Mouse (Mus musculus) forebrain, embryonic 14.5 days (tissue): ENCODE measurements around the gene Ppm1l. TPM values are rescaled to one million over a fixed set of nuclear protein-coding genes. Genes with fewer than 3 reads are reported as not detected.

Source experiments
- ATAC-seq: fragments of 200-750 bp; cut with Nextera tagmentation; 2 replicates; pipeline ENCODE4 v1.8.0; 2017; ENCODE audit warnings: mild to moderate bottlenecking, moderate library complexity
- DNase-seq: peaks from one replicate; pipeline ENCODE4 v3.0.0-alpha.2; 2015; ENCODE audit warnings: low spot score
- H3K27ac ChIP-seq: fragments of 300-500 bp; sonication (generic); 2 replicates; pipeline ENCODE4 v1.5.1; 2014; ENCODE audit warnings: low read depth, mild to moderate bottlenecking, control low read depth, low read length, moderate library complexity
- H3K27me3 ChIP-seq: fragments of 300-500 bp; sonication (generic); replicated peaks from 2 replicates; pipeline ENCODE4 v1.6.1; 2014; ENCODE audit warnings: low read length, control low read depth, mixed read lengths; ENCODE audit not compliant: control insufficient read depth, insufficient read depth
- H3K36me3 ChIP-seq: fragments of 300-500 bp; sonication (generic); 2 replicates; pipeline ENCODE4 v1.6.1; 2014; ENCODE audit warnings: low read length, control low read depth; ENCODE audit not compliant: control insufficient read depth, insufficient read depth
- H3K4me1 ChIP-seq: fragments of 300-500 bp; sonication (generic); 2 replicates; pipeline ENCODE4 v1.6.1; 2014; ENCODE audit warnings: antibody characterized with exemption, low read length, control low read depth; ENCODE audit not compliant: control insufficient read depth, insufficient read depth
- H3K4me2 ChIP-seq: fragments of 300-500 bp; sonication (generic); 2 replicates; pipeline ENCODE4 v1.6.1; 2014; ENCODE audit warnings: mild to moderate bottlenecking, control low read depth, low read length
- H3K4me3 ChIP-seq: fragments of 300-500 bp; sonication (generic); 2 replicates; pipeline ENCODE4 v1.5.1; 2014; ENCODE audit warnings: low read depth, low read length, control low read depth
- H3K9ac ChIP-seq: fragments of 300-500 bp; sonication (generic); 2 replicates; pipeline ENCODE4 v1.6.1; 2014; ENCODE audit warnings: mild to moderate bottlenecking, low read length, control low read depth, moderate library complexity
- H3K9me3 ChIP-seq: fragments of 300-500 bp; sonication (generic); replicated peaks from 2 replicates; pipeline ENCODE4 v1.6.1; 2016; ENCODE audit warnings: low read length, control low read depth, mixed read lengths; ENCODE audit not compliant: control insufficient read depth
- WGBS: fragments of 180-500 bp; shearing (Covaris S2); extraction: QIAGEN DNeasy Blood & Tissue Kit; methylation state at CpG from one replicate; pipeline ENCODE4 v1.1.7; 2014; 5-methylcytosine and 5-hydroxymethylcytosine counted together
- polyA plus RNA-seq: library from polyadenylated mRNA; unstranded; fragments of >200 nt; fragmentation: Nextera tagmentation; extraction: Ambion mirVana; gene quantifications from 2 replicates; pipeline ENCODE4 v1.2.1, GENCODE M21; 2014

Gene Ppm1l
- polyA plus RNA-seq, 1 experiment from 2014 or later: 16.5 TPM

- H3K9ac ChIP-seq: no peak overlapping the region
- H3K4me2 ChIP-seq: no peak overlapping the region
- DNase-seq (no peak), ATAC-seq (no peak)
- no peak overlapping the region for H3K4me3 ChIP-seq
- no peak overlapping the region for H3K27ac ChIP-seq
- H3K27me3 ChIP-seq: no peaks in the 10 kb centered on the region
- H3K36me3 ChIP-seq: peaks cover 28% of the 10 kb centered on the region
- WGBS: 97% methylated on average over 11 of the region's 11 CpGs
- H3K9me3 ChIP-seq: no peaks in the 10 kb centered on the region
- H3K4me1 ChIP-seq: no peaks in the 10 kb centered on the region
Measured at GRCm38 (mm10) chr3:69575577-69575976, 258.9 kb downstream of the Ppm1l start.

GRCm38 (mm10) chr3:69576715-69577114, 260.1 kb downstream of the Ppm1l start:
- no peak overlapping the region for H3K4me2 ChIP-seq
- no peaks in the 10 kb centered on the region for H3K9me3 ChIP-seq
- H3K4me1 ChIP-seq: no peaks in the 10 kb centered on the region
- ATAC-seq: no peak
- WGBS: 90% methylated on average over 3 of the region's 3 CpGs
- no peak overlapping the region for H3K9ac ChIP-seq
- H3K27me3 ChIP-seq: no peaks in the 10 kb centered on the region
- peaks cover 31% of the 10 kb centered on the region for H3K36me3 ChIP-seq
- no peak overlapping the region for H3K4me3 ChIP-seq
- no peak for DNase-seq
- H3K27ac ChIP-seq: no peak overlapping the region

DNA sequence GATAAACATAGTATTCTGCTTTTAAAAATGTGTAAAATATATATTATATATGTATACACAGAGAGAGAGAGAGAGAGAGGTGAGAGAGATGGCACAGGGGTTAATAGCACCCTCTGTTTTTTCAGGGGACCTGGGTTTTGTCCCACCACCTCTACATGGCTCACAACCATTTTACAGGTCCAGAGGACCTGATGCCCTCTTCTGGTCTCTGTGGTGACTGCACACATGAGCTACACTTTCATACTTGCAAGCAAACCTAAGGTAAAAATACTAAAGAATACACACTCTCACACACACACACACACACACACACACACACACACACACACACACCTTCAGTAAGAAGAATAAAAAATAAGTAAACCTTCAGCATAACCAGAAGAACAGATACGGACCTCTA, 262.1 kb downstream of the Ppm1l start:
- no peak for ATAC-seq
- WGBS: 95% methylated on average over 1 of the region's 1 CpGs
- Histone ChIP-seq H3K27ac (no peak overlapping the region), H3K4me1 (no peaks in the 10 kb centered on the region), H3K27me3 (no peaks in the 10 kb centered on the region), H3K9ac (no peak overlapping the region), H3K36me3 (peaks cover 28% of the 10 kb centered on the region), H3K4me2 (no peak overlapping the region), H3K9me3 (no peaks in the 10 kb centered on the region), H3K4me3 (no peak overlapping the region)
- no peak for DNase-seq

DNA sequence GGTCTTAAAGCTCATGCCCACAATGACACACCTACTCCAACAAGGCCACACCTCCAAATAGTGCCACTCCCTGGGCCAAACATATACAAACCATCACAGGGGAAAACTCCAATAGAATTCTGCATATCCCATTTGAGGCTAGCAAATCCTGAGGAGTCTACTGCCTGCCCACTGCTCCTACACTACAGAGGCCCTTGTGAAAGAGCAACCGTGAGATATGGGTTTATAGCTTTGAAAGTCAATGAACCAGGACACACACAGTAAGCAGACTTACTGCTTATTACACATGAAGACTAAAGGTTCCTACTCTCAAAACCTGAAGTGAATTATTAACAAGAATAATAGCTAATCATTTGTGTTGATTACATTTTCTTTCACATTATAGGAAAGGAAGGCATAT, 267.1 kb downstream of the Ppm1l start:
- DNase-seq (no peak), ATAC-seq (no peak)
- Histone ChIP-seq H3K36me3 (0 out of 2 replicates have a peak, but pooled peaks cover 4% of the 10 kb centered on the region), H3K9me3 (no peaks in the 10 kb centered on the region), H3K4me1 (no peaks in the 10 kb centered on the region), H3K4me2 (no peak overlapping the region), H3K4me3 (no peak overlapping the region), H3K27me3 (no peaks in the 10 kb centered on the region), H3K9ac (no peak overlapping the region), H3K27ac (no peak overlapping the region)
- 87% methylated on average over 1 of the region's 1 CpGs for WGBS

- no peak overlapping the region for H3K4me2 ChIP-seq
- no peak overlapping the region for H3K9ac ChIP-seq
- no peak overlapping the region for H3K27ac ChIP-seq
- no peak overlapping the region for H3K4me3 ChIP-seq
- DNase-seq: no peak
- no peaks in the 10 kb centered on the region for H3K27me3 ChIP-seq
- no peaks in the 10 kb centered on the region for H3K9me3 ChIP-seq
- no peaks in the 10 kb centered on the region for H3K4me1 ChIP-seq
- ATAC-seq: no peak
- WGBS: 47% methylated on average over 10 of the region's 10 CpGs
- peaks cover under 1% of the 10 kb centered on the region; the same call in 1 of the 2 replicates for H3K36me3 ChIP-seq
Measured at GRCm38 (mm10) chr3:69588101-69588760, 271.6 kb downstream of the Ppm1l start.

- H3K27me3 ChIP-seq: no peaks in the 10 kb centered on the region
- peaks cover 3% of the 10 kb centered on the region; the same call in 1 of the 2 replicates for H3K36me3 ChIP-seq
- no peak overlapping the region for H3K9ac ChIP-seq
- no peak overlapping the region for H3K4me3 ChIP-seq
- no peak for DNase-seq
- H3K4me1 ChIP-seq: peaks cover 8% of the 10 kb centered on the region
- H3K9me3 ChIP-seq: no peaks in the 10 kb centered on the region
- H3K4me2 ChIP-seq: no peak overlapping the region
- 94% methylated on average over 8 of the region's 8 CpGs for WGBS
- no peak for ATAC-seq
- H3K27ac ChIP-seq: no peak overlapping the region
Measured at GRCm38 (mm10) chr3:69593426-69593825, 276.8 kb downstream of the Ppm1l start.

GRCm38 (mm10) chr3:69594071-69594470, 277.4 kb downstream of the Ppm1l start:
- Histone ChIP-seq H3K4me2 (no peak overlapping the region), H3K27ac (no peak overlapping the region), H3K4me1 (peaks cover 9% of the 10 kb centered on the region), H3K9ac (no peak overlapping the region), H3K4me3 (no peak overlapping the region), H3K9me3 (no peaks in the 10 kb centered on the region), H3K36me3 (peaks cover 3% of the 10 kb centered on the region; the same call in 1 of the 2 replicates), H3K27me3 (no peaks in the 10 kb centered on the region)
- 72% methylated on average over 9 of the region's 9 CpGs for WGBS
- ATAC-seq (no peak), DNase-seq (peak; percentile 27)

GRCm38 (mm10) chr3:69596116-69596515, 279.5 kb downstream of the Ppm1l start:
- DNase-seq (no peak), ATAC-seq (no peak)
- Histone ChIP-seq H3K4me3 (no peak overlapping the region), H3K36me3 (peaks cover 3% of the 10 kb centered on the region; the same call in 1 of the 2 replicates), H3K9me3 (no peaks in the 10 kb centered on the region), H3K9ac (no peak overlapping the region), H3K27me3 (no peaks in the 10 kb centered on the region), H3K4me1 (peaks cover 12% of the 10 kb centered on the region), H3K4me2 (no peak overlapping the region), H3K27ac (no peak overlapping the region)
- 93% methylated on average over 3 of the region's 3 CpGs for WGBS

DNA sequence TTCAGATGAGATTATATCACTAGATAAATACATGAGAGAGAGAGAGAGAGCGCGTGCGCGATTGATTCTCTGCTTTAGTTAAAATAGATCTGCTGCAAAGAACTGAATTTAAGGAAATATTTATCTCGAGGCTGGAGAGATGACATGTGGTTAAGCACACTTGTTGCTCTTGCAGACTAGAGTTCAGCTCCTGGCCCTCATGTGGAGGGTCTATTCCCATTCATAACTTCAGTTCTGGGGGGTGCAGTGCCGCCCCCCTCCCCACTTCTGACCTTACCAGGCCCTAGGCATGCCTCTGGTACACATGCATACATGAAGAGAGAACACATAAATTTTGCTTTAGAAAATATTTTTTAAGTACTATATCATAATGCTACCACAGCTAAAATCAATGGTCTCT, 280.6 kb downstream of the Ppm1l start:
- Histone ChIP-seq H3K4me3 (peak overlapping the region; percentile 69), H3K36me3 (peaks cover 3% of the 10 kb centered on the region; the same call in 1 of the 2 replicates), H3K9me3 (no peaks in the 10 kb centered on the region), H3K27me3 (no peaks in the 10 kb centered on the region), H3K9ac (peak overlapping the region; percentile 89), H3K27ac (no peak overlapping the region), H3K4me2 (peak overlapping the region; percentile 65), H3K4me1 (peaks cover 12% of the 10 kb centered on the region)
- ATAC-seq (no peak), DNase-seq (no peak)
- WGBS: 89% methylated on average over 6 of the region's 6 CpGs
